Mouse (Mus musculus) midbrain, postnatal 0 days (tissue): Measurements from ENCODE around the gene Mylk. TPM values are rescaled to one million over a fixed set of nuclear protein-coding genes. Genes with fewer than 3 reads are reported as not detected.

Source experiments
- ATAC-seq: fragments of 200-750 bp; cut with Nextera tagmentation; 2 replicates; pipeline ENCODE4 v1.8.0; 2017; ENCODE audit warnings: moderate number of reproducible peaks, mild to moderate bottlenecking, moderate TSS enrichment, moderate library complexity; ENCODE audit not compliant: low FRiP score
- DNase-seq: peaks from one replicate; pipeline ENCODE4 v3.0.0-alpha.2; 2015; ENCODE audit warnings: low spot score
- H3K27ac ChIP-seq: fragments of 300-500 bp; sonication (generic); 2 replicates; pipeline ENCODE4 v1.5.1; 2014; ENCODE audit warnings: low read depth, mild to moderate bottlenecking, low read length, mixed read lengths
- H3K27me3 ChIP-seq: fragments of 300-500 bp; sonication (generic); 2 replicates; pipeline ENCODE4 v1.6.1; 2014; ENCODE audit warnings: low read length, control low read depth, mixed read lengths; ENCODE audit not compliant: insufficient read depth
- H3K36me3 ChIP-seq: fragments of 300-500 bp; sonication (generic); 2 replicates; pipeline ENCODE4 v1.6.1; 2014; ENCODE audit warnings: low read length, control low read depth, mixed read lengths; ENCODE audit not compliant: insufficient read depth
- H3K4me1 ChIP-seq: fragments of 300-500 bp; sonication (generic); 2 replicates; pipeline ENCODE4 v1.6.1; 2014; ENCODE audit warnings: mild to moderate bottlenecking, control low read depth, antibody characterized with exemption, low read length, mixed read lengths; ENCODE audit not compliant: insufficient read depth
- H3K4me2 ChIP-seq: fragments of 300-500 bp; sonication (generic); 2 replicates; pipeline ENCODE4 v1.6.1; 2014; ENCODE audit warnings: low read depth, mild to moderate bottlenecking, low read length, mixed read lengths; ENCODE audit not compliant: poor library complexity, severe bottlenecking
- H3K4me3 ChIP-seq: fragments of 300-500 bp; sonication (generic); 2 replicates; pipeline ENCODE4 v1.5.1; 2014; ENCODE audit warnings: low read depth, mild to moderate bottlenecking, low read length, moderate library complexity
- H3K9ac ChIP-seq: fragments of 300-500 bp; sonication (generic); replicated peaks from 2 replicates; pipeline ENCODE4 v1.6.1; 2014; ENCODE audit warnings: mild to moderate bottlenecking, low read length, moderate library complexity, mixed read lengths; ENCODE audit not compliant: poor library complexity, severe bottlenecking
- H3K9me3 ChIP-seq: fragments of 300-500 bp; sonication (generic); 2 replicates; pipeline ENCODE4 v1.6.1; 2016; ENCODE audit warnings: low read length, control low read depth
- CTCF ChIP-seq: IDR thresholded peaks from 2 replicates; pipeline ENCODE4 v1.5.1; 2016; ENCODE audit warnings: antibody characterized with exemption, mild to moderate bottlenecking
- WGBS: fragments of 180-500 bp; shearing (Covaris S2); extraction: QIAGEN DNeasy Blood & Tissue Kit; methylation state at CpG from one replicate; pipeline ENCODE4 v1.1.7; 2014; 5-methylcytosine and 5-hydroxymethylcytosine counted together
- polyA plus RNA-seq: library from polyadenylated mRNA; unstranded; fragments of >200 nt; fragmentation: Nextera tagmentation; extraction: Ambion mirVana; gene quantifications from 2 replicates; pipeline ENCODE4 v1.2.1, GENCODE M21; 2015
- total RNA-seq: library from RNA; depleted of rRNA; stranded (reverse); fragments of >200 nt; gene quantifications from 2 replicates; pipeline ENCODE4 v1.2.3, GENCODE M21; 2014

The Mylk gene
- total and polyA plus RNA-seq, 2 experiments from 2014 or later = 3.4 to 5.6 TPM

- TF ChIP-seq CTCF = no peak
- Histone ChIP-seq H3K9me3 (no peaks in the 10 kb centered on the region), H3K27ac (no peak overlapping the region), H3K4me2 (no peak overlapping the region), H3K9ac (no peak overlapping the region), H3K27me3 (no peaks in the 10 kb centered on the region), H3K4me1 (no peaks in the 10 kb centered on the region), H3K4me3 (no peak overlapping the region), H3K36me3 (peaks cover 2% of the 10 kb centered on the region; the same call in 1 of the 2 replicates)
- no peak for ATAC-seq
- no peak for DNase-seq
- 92% methylated on average over 5 of the region's 5 CpGs for WGBS
These were observed 291.7 kb downstream of the Mylk start for GRCm38 (mm10) chr16:35036754-35037153.

- DNase-seq = no peak
- WGBS = 17% methylated on average over 4 of the region's 4 CpGs
These were observed 293.5 kb downstream of the Mylk start for GRCm38 (mm10) chr16:35038343-35039057.

GRCm38 (mm10) chr16:35040154-35040553 lies 295.1 kb downstream of the Mylk start:
- no peak for TF ChIP-seq CTCF
- no peaks in the 10 kb centered on the region for H3K9me3 ChIP-seq
- no peaks in the 10 kb centered on the region; the same call in 1 of the 2 replicates for H3K36me3 ChIP-seq
- no peak overlapping the region for H3K27ac ChIP-seq
- WGBS = 63% methylated on average over 1 of the region's 1 CpGs
- H3K9ac ChIP-seq = no peak overlapping the region
- no peaks in the 10 kb centered on the region for H3K27me3 ChIP-seq
- no peak overlapping the region for H3K4me2 ChIP-seq
- no peak for ATAC-seq
- no peak for DNase-seq
- no peak overlapping the region for H3K4me3 ChIP-seq
- H3K4me1 ChIP-seq = no peaks in the 10 kb centered on the region

More at GRCm38 (mm10) chr16:35038343-35039057, 293.5 kb downstream of the Mylk start:
- Histone ChIP-seq H3K27ac (no peak overlapping the region), H3K9ac (no peak overlapping the region), H3K4me2 (no peak overlapping the region), H3K9me3 (no peaks in the 10 kb centered on the region), H3K4me3 (no peak overlapping the region), H3K36me3 (no peaks in the 10 kb centered on the region; the same call in 1 of the 2 replicates), H3K4me1 (no peaks in the 10 kb centered on the region), H3K27me3 (no peaks in the 10 kb centered on the region)
- ATAC-seq = no peak
- TF ChIP-seq CTCF = no peak

GRCm38 (mm10) chr16:35041001-35041400 lies 296.0 kb downstream of the Mylk start:
- Histone ChIP-seq H3K27ac (no peak overlapping the region), H3K9me3 (no peaks in the 10 kb centered on the region), H3K27me3 (no peaks in the 10 kb centered on the region), H3K4me2 (no peak overlapping the region), H3K36me3 (no peaks in the 10 kb centered on the region; the same call in 1 of the 2 replicates), H3K4me1 (no peaks in the 10 kb centered on the region), H3K9ac (no peak overlapping the region), H3K4me3 (no peak overlapping the region)
- WGBS = 82% methylated on average over 7 of the region's 7 CpGs
- no peak for TF ChIP-seq CTCF
- DNase-seq (no peak), ATAC-seq (no peak)

GRCm38 (mm10) chr16:35046081-35046775 lies 301.2 kb downstream of the Mylk start:
- no peak for DNase-seq
- TF ChIP-seq CTCF = no peak

More at GRCm38 (mm10) chr16:35046081-35046775, 301.2 kb downstream of the Mylk start:
- ATAC-seq = no peak
- Histone ChIP-seq H3K4me3 (no peak overlapping the region), H3K4me2 (no peak overlapping the region), H3K9ac (no peak overlapping the region), H3K9me3 (no peaks in the 10 kb centered on the region), H3K27ac (no peak overlapping the region), H3K36me3 (0 out of 2 replicates have a peak, but pooled peaks cover 4% of the 10 kb centered on the region), H3K27me3 (no peaks in the 10 kb centered on the region), H3K4me1 (no peaks in the 10 kb centered on the region)
- WGBS = 84% methylated on average over 6 of the region's 6 CpGs
